Mouse (Mus musculus) left cerebral cortex, postnatal 36 days (tissue): ENCODE results near the gene Phf14. TPM values are rescaled to one million over a fixed set of nuclear protein-coding genes. Genes with fewer than 3 reads are reported as not detected.
"Not testable (repeated sequence)": the region's sequence is repeated elsewhere in the genome, so short reads cannot be mapped to it uniquely, and the experiment has no call there.

Source experiments
- DNase-seq, 2 experiments: peaks; one replicate each; pipeline ENCODE4 v3.0.0; 2021 to 2022; ENCODE audit warnings: low spot score in 2 of 2, mixed read lengths in 1 of 2
- intact Hi-C: fragments of 180-260 bp; cut with DNase I; formaldehyde crosslinking; loops from one replicate; pipeline ENCODE4 v1.15.1; 2025
- total RNA-seq, 2 experiments: library from RNA; stranded (reverse); gene quantifications; 2 replicates each; pipeline ENCODE4 v1.2.3; 2021

Phf14 gene
- total RNA-seq, 2 experiments from 2014 or later = 78.6 to 93.0 TPM

DNA sequence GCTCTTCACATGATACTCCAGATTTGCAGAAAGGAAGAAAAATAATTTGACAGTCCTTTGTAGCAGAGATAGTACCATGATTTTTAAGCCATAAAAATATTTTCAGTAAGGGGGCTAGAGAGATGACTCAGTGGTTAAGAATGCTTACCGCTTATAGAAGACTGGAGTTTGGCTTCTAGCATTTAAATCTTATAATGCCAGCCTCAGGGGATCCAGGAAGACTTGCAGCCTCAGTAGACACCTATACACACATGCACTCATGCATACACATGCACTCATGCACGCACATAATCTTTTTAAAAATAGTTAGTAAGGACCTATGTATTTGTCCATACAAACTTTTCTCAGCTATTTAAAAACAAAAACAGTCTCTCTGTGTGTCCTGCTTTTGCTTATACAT, 174.5 kb downstream of the Phf14 start:
- intact Hi-C loops = no loop called here
- DNase-seq = no peak

DNA sequence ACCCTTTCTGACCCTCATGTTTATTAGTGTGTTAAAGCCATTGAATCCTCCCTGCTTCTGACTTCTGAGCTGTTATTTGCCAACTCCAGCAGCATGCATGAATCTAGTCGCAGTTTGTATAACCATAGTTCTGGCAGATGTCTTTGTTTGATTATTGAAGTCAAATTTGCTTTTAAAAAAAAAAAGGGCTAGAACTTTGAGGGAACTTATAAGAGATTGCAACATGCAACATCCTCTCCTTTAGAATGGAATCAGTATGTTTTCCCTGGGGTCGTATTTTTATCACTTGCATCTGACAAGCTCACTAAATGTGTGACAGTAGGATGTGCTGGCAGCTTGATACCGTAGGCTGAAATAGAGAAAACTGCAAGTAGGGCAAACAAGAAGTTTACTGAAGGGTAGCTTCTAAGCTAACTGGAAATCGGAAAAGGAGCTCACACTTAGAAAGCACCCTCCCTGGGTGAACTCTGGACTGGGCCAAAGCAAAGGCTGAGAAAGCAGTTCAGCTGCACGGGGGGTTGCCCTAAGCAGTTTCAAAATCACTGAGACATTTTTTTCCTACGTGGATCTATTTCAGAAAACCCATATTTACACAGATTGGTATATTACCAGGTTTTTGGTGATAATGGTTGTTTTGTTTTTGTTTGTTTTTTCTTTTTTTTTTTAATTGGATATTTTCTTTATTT, 175.1 kb downstream of the Phf14 start:
- DNase-seq = no peak

DNA sequence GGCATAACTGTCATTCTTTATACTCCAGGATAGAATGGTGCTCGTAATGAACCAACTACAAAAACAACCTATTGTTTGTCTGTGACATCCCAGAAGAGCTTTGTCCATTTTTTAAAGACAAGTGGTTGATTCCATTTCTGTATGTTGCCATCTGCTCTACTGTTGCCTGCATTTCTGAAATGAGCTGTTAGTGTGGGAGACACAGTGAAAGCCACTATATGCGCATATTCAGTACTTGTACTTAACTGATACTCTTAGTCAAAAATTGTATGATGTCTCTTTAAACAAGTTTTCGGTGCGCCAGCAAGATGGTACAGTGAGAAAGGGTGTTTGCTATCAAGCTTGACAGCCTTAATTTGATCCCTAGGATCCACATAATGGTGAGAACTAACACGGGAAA, 177.1 kb downstream of the Phf14 start:
- DNase-seq = no peak
- intact Hi-C loops = no loop called here

More for the DNA sequence above, 175.1 kb downstream of the Phf14 start:
- intact Hi-C loops = no loop called here

DNA sequence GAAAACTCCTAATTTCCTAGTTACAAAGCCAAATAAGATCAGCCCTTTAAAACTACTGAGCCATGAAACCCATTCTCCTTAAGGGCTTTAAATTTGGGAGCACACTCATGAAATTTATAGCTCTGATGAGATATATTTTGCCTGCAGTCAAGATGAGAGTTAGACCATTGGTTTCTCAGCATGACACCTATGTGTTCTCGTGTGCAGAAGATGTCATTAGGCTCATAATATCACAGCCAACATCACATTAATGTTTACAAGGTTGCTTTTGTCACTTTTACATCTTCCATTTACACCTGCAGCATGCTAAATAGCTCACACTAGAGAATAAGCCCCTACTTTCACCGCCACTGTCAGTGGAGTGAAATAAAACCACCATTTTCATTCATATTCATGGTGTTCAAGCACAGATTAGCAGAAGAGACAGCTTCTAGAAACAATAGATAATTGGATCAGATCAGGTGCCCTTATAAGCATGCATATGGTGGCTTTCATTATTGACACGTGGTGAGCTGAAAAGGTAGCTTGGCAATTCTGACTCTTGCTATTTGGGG, 181.9 kb downstream of the Phf14 start:
- no peak for DNase-seq
- intact Hi-C loops = no loop called here

GRCm38 (mm10) chr6:12095716-12096115, 188.1 kb downstream of the Phf14 start:
- intact Hi-C loops = no loop called here
- DNase-seq = no peak

DNA sequence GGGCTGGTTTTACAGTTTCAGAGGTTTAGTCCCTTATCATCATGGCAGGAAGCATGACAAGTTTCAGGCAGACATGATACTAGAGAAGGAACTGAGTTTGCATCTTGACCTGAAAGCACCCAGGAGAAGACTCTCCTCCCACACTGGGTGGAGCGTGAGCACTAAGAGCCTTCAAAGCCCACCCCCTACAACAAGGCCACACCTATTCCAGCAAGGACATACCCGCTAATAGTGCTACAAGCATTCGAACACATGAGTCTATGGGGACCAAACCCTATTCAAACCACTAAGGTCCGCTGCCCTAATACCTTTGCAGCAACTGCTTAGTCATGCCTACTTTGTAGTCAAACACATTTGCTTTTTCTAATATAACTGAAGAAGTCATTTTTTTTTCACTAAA, 189.5 kb downstream of the Phf14 start:
- DNase-seq = no peak
- intact Hi-C loops = no loop called here

GRCm38 (mm10) chr6:12105144-12105543, 197.5 kb downstream of the Phf14 start:
- intact Hi-C loops = no loop called here
- DNase-seq = peak; percentile 22 to 26

- no peak for DNase-seq
- intact Hi-C loops = no loop called here
Observed at GRCm38 (mm10) chr6:12107326-12107725, 199.7 kb downstream of the Phf14 start.

DNA sequence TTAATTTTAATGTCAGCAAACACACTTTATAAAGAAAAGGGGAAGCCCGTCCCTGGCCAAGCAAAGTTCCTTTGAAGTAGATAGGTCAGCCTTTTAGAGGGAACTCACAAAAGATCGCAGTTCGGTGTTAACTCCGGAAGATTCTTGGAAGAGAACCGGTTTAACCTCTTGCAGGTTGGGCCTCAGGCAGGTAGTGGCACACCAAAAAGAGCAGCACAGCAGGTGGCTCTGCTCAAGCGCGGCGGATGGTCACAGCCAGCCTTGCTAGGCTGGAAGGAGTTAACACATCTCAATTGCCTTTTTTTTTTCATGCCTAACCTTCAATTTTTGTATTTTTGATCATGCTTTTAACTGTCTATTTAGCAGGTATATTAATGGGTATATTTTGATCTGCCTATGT, 200.2 kb downstream of the Phf14 start:
- no peak for DNase-seq
- intact Hi-C loops = no loop called here

DNA sequence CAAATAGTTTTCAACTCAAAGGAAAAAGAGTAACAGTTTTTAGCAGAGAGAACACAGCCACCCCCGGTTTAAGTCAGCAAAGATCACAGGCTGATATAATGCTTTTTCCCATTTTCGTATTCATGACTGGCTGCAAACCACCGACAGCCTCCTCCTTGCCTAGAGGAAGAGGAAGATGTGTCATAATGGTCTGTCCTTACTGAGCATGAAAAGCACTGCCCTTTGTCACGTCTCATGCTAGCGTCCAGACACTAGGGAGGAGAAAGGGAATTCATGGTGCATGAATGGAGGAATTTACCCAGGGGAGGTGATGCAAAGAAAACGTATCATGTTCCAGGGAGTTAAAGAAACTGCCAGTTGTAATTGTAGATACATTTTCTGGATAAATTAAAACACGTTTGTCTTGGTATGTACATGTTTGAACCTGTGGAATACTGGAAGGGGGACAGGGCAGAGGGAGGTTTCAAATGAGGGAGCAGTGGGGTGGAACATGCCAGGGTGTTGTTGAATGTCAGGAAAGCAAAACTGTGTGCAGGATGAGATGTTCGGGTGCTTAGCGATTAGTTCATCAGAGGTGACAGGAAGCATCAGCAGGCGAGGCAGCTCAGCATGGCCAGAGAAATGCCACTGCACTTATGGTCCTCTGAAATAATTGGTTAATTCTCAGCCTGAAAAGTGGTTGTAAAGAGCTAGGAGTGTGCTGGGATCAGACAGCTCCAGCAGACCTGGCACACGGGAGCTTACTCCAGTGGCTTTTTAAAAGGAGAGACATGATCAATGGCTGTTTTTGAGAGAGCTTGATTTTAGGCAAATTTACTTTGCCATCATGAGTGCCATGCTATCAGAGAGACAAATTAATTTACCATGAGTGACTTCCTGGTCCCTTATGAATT, 209.6 kb downstream of the Phf14 start:
- DNase-seq = no peak
- intact Hi-C loops = no loop called here

GRCm38 (mm10) chr6:12117819-12118570, 210.4 kb downstream of the Phf14 start:
- intact Hi-C loops = no loop called here
- DNase-seq = no peak

DNA sequence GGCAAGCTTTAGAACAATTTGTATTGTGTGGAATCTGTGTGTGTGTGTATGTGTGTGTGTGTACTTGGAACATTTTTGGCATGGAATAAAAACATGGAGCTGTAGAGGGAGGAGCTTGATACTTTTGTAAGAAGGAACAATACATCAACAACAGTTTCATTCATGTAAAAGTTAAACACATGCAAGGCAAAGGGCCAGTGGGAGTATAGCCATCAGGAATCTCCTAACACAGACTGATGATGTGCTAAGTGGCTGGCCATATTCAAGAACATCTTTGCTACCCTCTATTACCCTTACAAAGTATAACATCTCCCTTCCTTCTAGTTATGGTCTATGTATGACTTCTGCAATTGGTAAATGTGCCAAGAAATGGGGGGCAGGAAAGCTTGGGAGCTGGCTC, 215.2 kb downstream of the Phf14 start:
- DNase-seq = no peak
- intact Hi-C loops = no loop called here

DNA sequence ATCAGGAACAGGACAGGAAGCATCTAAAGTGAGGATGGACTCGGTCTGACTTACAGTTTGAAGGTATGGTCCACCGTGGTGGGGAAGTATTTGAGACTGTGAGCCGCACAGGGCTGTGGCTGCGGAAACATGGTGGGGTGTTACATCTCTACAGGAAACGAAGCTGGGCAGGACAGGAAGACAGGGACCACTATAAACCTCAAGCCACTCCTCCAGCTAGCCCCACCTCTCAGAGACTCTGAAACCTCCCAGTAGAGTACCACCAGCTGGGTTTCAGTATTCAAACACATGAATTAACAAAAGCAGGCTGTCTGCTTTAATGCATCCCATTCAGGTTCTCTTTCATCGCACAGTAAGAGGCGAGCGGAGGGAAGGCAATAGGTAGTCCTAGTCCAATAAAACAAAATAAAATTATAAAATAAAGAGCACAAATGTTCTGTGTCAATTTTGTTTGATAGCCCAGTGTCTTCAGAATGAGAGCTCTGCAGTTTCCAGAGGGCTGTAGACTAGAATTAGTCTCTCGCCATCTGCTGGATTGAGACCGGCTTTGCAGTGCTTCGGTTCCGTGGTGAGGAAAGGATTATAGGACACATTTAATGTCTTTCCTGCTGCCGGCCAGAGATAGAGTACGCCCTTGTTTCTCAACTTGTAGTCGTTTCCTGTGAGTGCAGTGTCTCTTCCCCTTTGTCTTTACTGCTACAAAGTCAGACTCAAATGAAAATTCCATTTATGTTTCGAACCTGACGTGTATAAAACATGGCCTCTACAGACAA, 217.6 kb downstream of the Phf14 start:
- intact Hi-C loops = no loop called here

DNA sequence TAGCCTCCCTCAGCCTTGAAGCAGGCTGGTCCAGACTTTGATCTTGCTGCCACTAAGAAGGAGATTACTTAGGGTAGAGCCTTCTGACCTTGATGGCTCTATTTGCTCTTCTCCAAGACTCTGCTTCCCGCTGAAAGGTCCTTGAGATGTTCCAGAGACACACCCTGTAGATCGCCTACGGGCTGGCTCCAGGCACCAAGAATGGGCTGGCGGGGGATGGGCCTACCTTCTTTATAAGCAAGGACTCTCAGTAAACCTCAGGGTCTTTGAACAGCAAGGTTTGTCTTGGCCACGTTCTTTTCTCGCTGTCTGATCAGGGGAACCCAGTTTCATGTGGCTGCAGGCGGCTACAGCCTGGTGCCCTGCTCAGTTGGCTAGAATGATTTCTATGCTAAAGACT, 219.0 kb downstream of the Phf14 start:
- intact Hi-C loops, DNase-seq: not testable (repeated sequence)

More for the DNA sequence above, 217.6 kb downstream of the Phf14 start:
- DNase-seq = peak; percentile 52 to 53

DNA sequence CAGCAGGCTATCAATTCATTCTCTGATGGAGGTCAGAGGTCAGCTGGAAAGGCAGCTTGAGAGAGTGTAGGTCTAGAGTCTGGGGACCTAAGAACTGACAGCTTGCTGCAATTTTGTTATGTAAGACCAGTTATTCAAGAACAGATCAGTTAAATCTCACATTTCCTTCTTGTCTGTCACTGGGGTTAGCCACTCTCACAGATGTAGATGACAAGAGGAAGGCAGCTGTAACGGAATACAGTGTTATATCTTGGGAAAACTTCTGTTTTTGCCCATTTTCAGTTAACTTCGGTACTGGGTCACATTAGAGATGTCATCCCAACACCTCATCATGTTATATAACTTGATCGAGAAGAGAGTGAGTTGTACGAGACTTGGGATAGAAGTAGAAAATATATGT, 219.7 kb downstream of the Phf14 start:
- intact Hi-C loops = no loop called here
- DNase-seq = no peak
